Comparison of ENCODE assay signal across 8 mouse cellular contexts in the genomic region with DNA sequence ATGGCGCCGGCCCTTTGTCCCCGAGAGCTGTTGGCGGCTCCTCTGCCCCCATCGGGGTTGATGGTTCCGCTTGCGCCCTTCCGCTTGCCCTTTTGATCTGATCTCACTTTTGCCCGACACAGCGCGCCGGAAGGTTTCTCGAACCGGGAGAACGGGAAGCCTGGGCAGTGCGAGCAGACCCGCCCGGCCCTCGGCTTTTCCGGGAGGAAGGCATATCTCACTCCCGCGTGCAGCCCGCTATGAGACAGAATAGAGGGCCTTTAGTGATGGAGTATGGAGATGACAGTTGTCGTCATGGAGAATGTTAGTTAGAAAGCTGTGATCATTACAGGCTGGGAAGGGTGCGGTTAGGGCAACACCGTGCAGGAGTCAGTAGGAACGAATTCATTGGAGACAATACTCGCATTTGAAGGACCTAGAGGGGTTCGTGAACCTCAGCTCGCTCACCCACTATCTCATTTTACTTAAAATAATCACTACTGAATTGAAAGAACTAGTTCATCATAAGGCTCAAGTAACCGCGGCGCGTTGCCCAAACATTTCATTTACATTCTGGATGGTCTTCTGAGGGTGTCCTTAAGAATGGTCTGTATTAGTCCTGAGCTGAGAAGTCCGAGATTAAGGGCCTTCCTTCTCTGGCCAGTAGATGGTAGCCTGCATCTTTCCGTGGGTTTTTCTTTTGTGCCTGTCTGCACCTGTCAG.
A peak's percentile ranks its signal among the peaks of the same experiment; 100 is the strongest.
DNase-seq lines count a peak whose midpoint lies in the region; ATAC-seq and TF ChIP-seq lines count a peak whose summit lies in the region.

No protein-coding gene starts in this region.

- H3K27ac ChIP-seq in gastrocnemius, adult 2 months = peak overlapping the region; percentile 96
- H3K27ac ChIP-seq in spleen, adult 2 months (ENCODE audit: insufficient read depth, low read length) = peak overlapping the region; percentile 98
- peak overlapping the region; percentile 99 for H3K27ac ChIP-seq in forebrain, embryonic 14.5 days (ENCODE audit: low read depth, low read length)
- peak overlapping the region; percentile 99 for H3K27ac ChIP-seq in stomach, postnatal 0 days (replicated peaks)

- H3K36me3 ChIP-seq in spleen, adult 2 months (ENCODE audit: control insufficient read depth, insufficient read depth, low read length) = peaks cover 7% of the 10 kb centered on the region
- H3K36me3 ChIP-seq in forebrain, embryonic 14.5 days (ENCODE audit: control insufficient read depth, insufficient read depth, low read length) = 0 out of 2 replicates have a peak, but pooled peaks cover 4% of the 10 kb centered on the region
- 0 out of 2 replicates have a peak, but pooled peaks cover 2% of the 10 kb centered on the region for H3K36me3 ChIP-seq in stomach, postnatal 0 days (ENCODE audit: control insufficient read depth, insufficient read depth, low read length)

- WGBS in spleen, adult 2 months = under 1% methylated on average over 36 of the region's 36 CpGs
- WGBS in forebrain, embryonic 14.5 days = under 1% methylated on average over 36 of the region's 36 CpGs
- WGBS in stomach, postnatal 0 days = under 1% methylated on average over 36 of the region's 36 CpGs

- peak; percentile 69 for ATAC-seq in forebrain, embryonic 14.5 days
- ATAC-seq in stomach, postnatal 0 days (ENCODE audit: low FRiP score, low TSS enrichment) = peak; percentile 82

- peak overlapping the region; percentile 96 for H3K4me3 ChIP-seq in gastrocnemius, adult 2 months
- peak overlapping the region; percentile 72 for H3K4me3 ChIP-seq in spleen, adult 2 months (ENCODE audit: extremely low read depth, insufficient read depth, insufficient read length)
- H3K4me3 ChIP-seq in forebrain, embryonic 14.5 days (ENCODE audit: low read depth, low read length) = peak overlapping the region; percentile 67
- peak overlapping the region; percentile 68 for H3K4me3 ChIP-seq in stomach, postnatal 0 days (ENCODE audit: low read depth, low read length)

- TF ChIP-seq EP300 in stomach, postnatal 0 days (optimal IDR thresholded peaks at IDR 0.05) = no peak

- no peaks in the 10 kb centered on the region for H3K27me3 ChIP-seq in spleen, adult 2 months (ENCODE audit: control insufficient read depth, insufficient read depth, low read length)
- H3K27me3 ChIP-seq in forebrain, embryonic 14.5 days (replicated peaks; ENCODE audit: control insufficient read depth, insufficient read depth, low read length) = no peaks in the 10 kb centered on the region
- H3K27me3 ChIP-seq in stomach, postnatal 0 days (ENCODE audit: control insufficient read depth, insufficient read depth, low read length) = no peaks in the 10 kb centered on the region

- H3K9me3 ChIP-seq in forebrain, embryonic 14.5 days (replicated peaks; ENCODE audit: control insufficient read depth, low read length) = no peaks in the 10 kb centered on the region
- no peaks in the 10 kb centered on the region for H3K9me3 ChIP-seq in stomach, postnatal 0 days (ENCODE audit: control insufficient read depth, low read length)

- peak; percentile 30; the same call in 1 of the 2 replicates for TF ChIP-seq CTCF in gastrocnemius, adult 2 months (IDR thresholded peaks at IDR 0.05)
- TF ChIP-seq CTCF in spleen, adult 2 months (IDR thresholded peaks at IDR 0.05; ENCODE audit: extremely low read depth, insufficient read depth, insufficient read length, insufficient replicate concordance) = peak; percentile 3; the same call in 1 of the 2 replicates
- TF ChIP-seq CTCF in stomach, postnatal 0 days (IDR thresholded peaks at IDR 0.05; ENCODE audit: low read depth) = peak; percentile 65

- peak; percentile 23 for DNase-seq in gastrocnemius, adult 2 months
- no peak for DNase-seq in gastrocnemius, postnatal 10 days
- DNase-seq in spleen, adult 2 months (ENCODE audit: low read depth in 1 of 2, low spot score in 2 of 2) = peak in 1 of 2 experiments; percentile 6
- no peak for DNase-seq in spleen, postnatal 36 days (ENCODE audit: low spot score in 2 of 2)
- peak; percentile 58 for DNase-seq in forebrain, embryonic 14.5 days (ENCODE audit: low spot score)
- peak; percentile 44 for DNase-seq in lung, postnatal 36 days
- DNase-seq in stomach, postnatal 0 days (ENCODE audit: low spot score) = no peak
- DNase-seq in spleen, adult 12 weeks (ENCODE audit: low spot score) = no peak

- intact Hi-C loops in gastrocnemius, adult 2 months (cut with DNase I) = loop anchor here (5.0 to 10.0 kb wide), 2 partner anchors 122 to 334 kb away; a partner anchor contains a TSS

- H3K4me1 ChIP-seq in spleen, adult 2 months (ENCODE audit: control insufficient read depth, insufficient read depth, insufficient read length) = peaks cover 3% of the 10 kb centered on the region; the same call in 1 of the 2 replicates
- peaks cover 14% of the 10 kb centered on the region for H3K4me1 ChIP-seq in forebrain, embryonic 14.5 days (ENCODE audit: control insufficient read depth, insufficient read depth, low read length)
- H3K4me1 ChIP-seq in stomach, postnatal 0 days (replicated peaks; ENCODE audit: control insufficient read depth, insufficient read depth) = no peaks in the 10 kb centered on the region; the same call in 1 of the 2 replicates

- H3K9ac ChIP-seq in forebrain, embryonic 14.5 days (ENCODE audit: low read length) = peak overlapping the region; percentile 98
- H3K9ac ChIP-seq in stomach, postnatal 0 days (ENCODE audit: low read length) = peak overlapping the region; percentile 89

- H3K4me2 ChIP-seq in forebrain, embryonic 14.5 days (ENCODE audit: low read length) = peak overlapping the region; percentile 74
- peak overlapping the region; percentile 70 for H3K4me2 ChIP-seq in stomach, postnatal 0 days (replicated peaks; ENCODE audit: low read depth)

- no peak for TF ChIP-seq POLR2A in spleen, adult 2 months (IDR thresholded peaks at IDR 0.05; ENCODE audit: low read depth, low read length)

Comparison
In these comparisons a context has a peak if more than half of its experiments do, and no peak if none do; other contexts are left out.
1. DNase-seq: peak in gastrocnemius, adult 2 months (single experiment), forebrain, embryonic 14.5 days (single experiment) and lung, postnatal 36 days (single experiment); none in gastrocnemius, postnatal 10 days (single experiment), spleen, postnatal 36 days (0 of 2), stomach, postnatal 0 days (single experiment) and spleen, adult 12 weeks (single experiment).
2. CTCF ChIP-seq: peak in every context shown above with its lines; median percentile 65 in stomach, postnatal 0 days; 30 in gastrocnemius, adult 2 months; 3 in spleen, adult 2 months.
3. Peak in every context shown above with its lines, with median percentiles within 50 percentile points of each other: H3K27ac ChIP-seq and H3K4me3 ChIP-seq.